Mouse (Mus musculus) ES-E14 (cell line): ENCODE data around the gene Spdye4c. TPM values are rescaled to one million over a fixed set of nuclear protein-coding genes. Genes with fewer than 3 reads are reported as not detected.

Experiments used
- DNase-seq: peaks from one replicate; pipeline ENCODE4 v3.0.0-alpha.2; 2013; ENCODE audit warnings: low read depth, low spot score
- H3K27ac ChIP-seq: 2 replicates; pipeline ENCODE4 v1.5.1; 2012; ENCODE audit warnings: low read depth, mild to moderate bottlenecking, low read length, moderate library complexity, mixed read lengths; ENCODE audit not compliant: poor library complexity, insufficient read depth, severe bottlenecking
- H3K36me3 ChIP-seq: 2 replicates; pipeline ENCODE4 v1.6.1; 2012; ENCODE audit warnings: mild to moderate bottlenecking, low read length, moderate library complexity, mixed read lengths; ENCODE audit not compliant: control insufficient read depth, poor library complexity, insufficient read depth, severe bottlenecking
- H3K4me1 ChIP-seq, 2 experiments: fragments of 150-350 bp in 1 of 2; sonication (generic) in 1 of 2; 2 replicates each; pipeline ENCODE4 v1.6.1; 2012; ENCODE audit warnings: low read length in 2 of 2, mild to moderate bottlenecking in 1 of 2, mixed read lengths in 1 of 2; ENCODE audit not compliant: control insufficient read depth in 2 of 2, insufficient read depth in 2 of 2, poor library complexity in 1 of 2
- H3K4me3 ChIP-seq, 2 experiments: fragments of 150-350 bp in 1 of 2; sonication (generic) in 1 of 2; 2 replicates each; pipeline ENCODE4 v1.5.1; 2012; ENCODE audit warnings: low read length in 2 of 2, low read depth in 1 of 2, mild to moderate bottlenecking in 1 of 2, mixed read lengths in 1 of 2; ENCODE audit not compliant: insufficient read depth in 1 of 2, poor library complexity in 1 of 2, severe bottlenecking in 1 of 2
- H3K9ac ChIP-seq: 2 replicates; pipeline ENCODE4 v1.6.1; 2012; ENCODE audit warnings: low read depth, mild to moderate bottlenecking, low read length, mixed read lengths; ENCODE audit not compliant: poor library complexity, insufficient read depth, severe bottlenecking
- H3K9me3 ChIP-seq: fragments of 150-350 bp; sonication (generic); 2 replicates; pipeline ENCODE4 v1.6.1; 2012; ENCODE audit warnings: low read depth, mild to moderate bottlenecking, low read length; ENCODE audit not compliant: control insufficient read depth, insufficient read depth
- CHD2 ChIP-seq: IDR thresholded peaks from 2 replicates; pipeline ENCODE4 v1.6.1; 2014; ENCODE audit warnings: mild to moderate bottlenecking, low read depth, low read length, inconsistent platforms
- HCFC1 ChIP-seq: IDR thresholded peaks from 2 replicates; pipeline ENCODE4 v1.6.1; 2012; ENCODE audit warnings: low read length, inconsistent platforms, borderline replicate concordance; ENCODE audit not compliant: insufficient read depth
- MAFK ChIP-seq: IDR thresholded peaks from 2 replicates; pipeline ENCODE4 v1.6.1; 2014; ENCODE audit warnings: mild to moderate bottlenecking, low read depth, low read length, inconsistent platforms; ENCODE audit not compliant: insufficient read depth
- ZC3H11A ChIP-seq: IDR thresholded peaks from 2 replicates; pipeline ENCODE4 v1.6.1; 2012; ENCODE audit warnings: low read depth, mild to moderate bottlenecking, inconsistent platforms, low read length, borderline replicate concordance
- ZNF384 ChIP-seq: IDR thresholded peaks from 2 replicates; pipeline ENCODE4 v1.6.1; 2012; ENCODE audit warnings: low read depth, low read length, inconsistent platforms
- in situ Hi-C, 2 experiments: fragments of 600-800 bp; cut with MboI; formaldehyde crosslinking; loops; one replicate each; pipeline ENCODE4 v1.15.1; 2025; ENCODE audit warnings: low sequenced_read_pairs in 2 of 2, inconsistent platforms in 1 of 2; ENCODE audit not compliant: unreplicated experiment in 2 of 2
- total RNA-seq: library from RNA; depleted of rRNA; stranded (reverse); fragments of 300-350 nt; gene quantifications from 2 replicates; pipeline ENCODE4 v1.2.3, GENCODE M21; 2012

The Spdye4c gene
- total RNA-seq, 1 experiment = not detected

DNA sequence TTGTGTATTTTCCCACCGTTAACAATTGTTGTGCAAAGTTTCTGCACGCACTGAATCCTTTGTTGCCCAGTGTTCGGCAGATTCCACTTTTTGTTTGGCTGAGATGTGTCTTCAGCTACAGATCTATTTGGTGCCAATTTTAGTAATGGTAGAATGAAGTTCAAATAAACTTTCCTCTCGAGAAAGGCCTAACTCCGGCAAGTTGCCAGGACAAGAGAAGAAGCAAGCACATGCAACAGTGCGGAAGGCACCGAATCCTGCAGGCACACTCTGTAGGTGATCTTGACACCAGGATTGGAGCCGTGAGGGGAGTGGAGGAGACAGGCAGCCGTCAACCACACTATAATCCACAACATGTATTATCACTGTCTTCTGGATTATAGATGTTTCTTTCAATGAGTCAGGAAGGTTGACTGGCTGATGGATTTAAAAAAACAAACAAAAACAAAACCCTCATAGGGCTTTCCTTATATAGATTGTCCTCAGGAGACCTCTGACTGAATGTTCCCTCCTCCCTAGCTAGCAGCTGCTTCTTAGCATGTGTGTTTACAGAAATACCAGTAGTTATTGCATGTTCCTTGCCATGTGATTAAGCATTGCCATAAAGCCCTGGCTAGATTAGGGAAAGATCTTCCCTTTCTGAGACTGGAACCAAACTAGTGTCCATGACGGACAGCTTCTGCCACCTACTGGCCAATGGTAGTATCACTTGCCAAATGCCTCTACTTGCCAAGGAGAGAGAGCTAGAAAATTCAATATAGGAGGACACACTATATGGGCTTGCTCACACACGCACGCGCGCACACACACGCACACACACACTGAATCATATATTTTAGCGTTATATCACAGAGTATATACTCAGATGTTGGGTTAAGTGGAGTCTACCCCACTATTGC lies 18.0 kb upstream of the Spdye4c start:
- no peaks in the 10 kb centered on the region for H3K36me3 ChIP-seq
- TF ChIP-seq ZC3H11A (peak; percentile 79), ZNF384 (no peak), CHD2 (no peak)
- H3K27ac ChIP-seq = no peak overlapping the region
- H3K4me3 ChIP-seq = no peak overlapping the region
- 0 out of 4 replicates have a peak, but pooled peaks cover 0 to 1% of the 10 kb centered on the region in 2 experiments for H3K4me1 ChIP-seq
- peak; percentile 50 for DNase-seq
- in situ Hi-C loops = no loop called here
- no peaks in the 10 kb centered on the region for H3K9me3 ChIP-seq
- no peak overlapping the region for H3K9ac ChIP-seq

DNA sequence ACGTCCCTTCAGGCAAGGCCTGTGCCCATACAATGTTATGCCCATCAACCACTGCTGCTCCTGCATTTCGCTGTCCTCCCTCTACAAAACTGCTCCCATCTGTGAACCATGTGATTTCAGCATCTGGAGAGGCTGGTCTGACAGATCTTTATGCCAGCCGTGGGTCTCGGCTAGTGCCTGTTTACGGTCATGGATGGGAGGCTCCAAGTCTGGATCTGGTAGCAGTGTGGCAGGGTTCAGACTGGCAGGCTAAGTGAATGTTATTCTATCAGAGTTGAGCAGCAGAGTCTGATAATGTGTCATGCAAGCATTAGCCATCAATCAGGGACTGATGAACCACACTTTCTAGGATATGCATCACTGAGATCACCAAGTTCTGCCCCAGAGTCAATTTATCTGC lies 8.1 kb upstream of the Spdye4c start:
- no peak overlapping the region for H3K4me3 ChIP-seq
- no peaks in the 10 kb centered on the region for H3K9me3 ChIP-seq
- TF ChIP-seq MAFK (no peak), ZC3H11A (no peak), HCFC1 (no peak), ZNF384 (no peak), CHD2 (no peak)
- H3K9ac ChIP-seq = no peak overlapping the region
- DNase-seq = no peak
- H3K36me3 ChIP-seq = no peaks in the 10 kb centered on the region
- in situ Hi-C loops = no loop called here
- no peak overlapping the region for H3K27ac ChIP-seq
- no peaks in the 10 kb centered on the region for H3K4me1 ChIP-seq

DNA sequence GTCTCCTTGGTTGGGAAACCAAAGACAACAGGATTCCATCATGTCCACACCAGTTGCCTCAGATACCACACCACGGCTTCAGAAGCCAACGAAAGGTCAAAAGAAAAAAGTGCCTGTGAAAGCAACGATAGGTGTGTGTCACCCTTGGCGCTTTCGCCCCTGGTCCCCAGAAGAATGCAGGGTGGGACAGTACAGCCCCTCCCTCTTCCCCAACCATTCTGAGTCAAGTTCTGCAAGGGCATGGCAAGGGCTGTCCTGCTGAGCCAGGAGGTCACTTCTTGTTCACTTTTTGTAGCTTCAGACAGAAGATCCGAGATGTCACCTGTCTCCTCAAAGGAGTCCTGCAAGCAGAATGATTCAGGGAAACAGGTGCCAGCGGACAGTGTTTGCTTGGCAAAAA lies 1.3 kb downstream of the Spdye4c start:
- no peak for TF ChIP-seq HCFC1
- no peak for TF ChIP-seq MAFK
- TF ChIP-seq ZNF384 = no peak
- TF ChIP-seq ZC3H11A = no peak
- in situ Hi-C loops = no loop called here
- DNase-seq = no peak
- no peak overlapping the region for H3K9ac ChIP-seq
- H3K36me3 ChIP-seq = no peaks in the 10 kb centered on the region
- peaks cover 2% of the 10 kb centered on the region in 2 experiments; a peak in 1 of 4 replicates for H3K4me1 ChIP-seq
- no peak overlapping the region for H3K4me3 ChIP-seq
- no peaks in the 10 kb centered on the region for H3K9me3 ChIP-seq
- H3K27ac ChIP-seq = no peak overlapping the region

DNA sequence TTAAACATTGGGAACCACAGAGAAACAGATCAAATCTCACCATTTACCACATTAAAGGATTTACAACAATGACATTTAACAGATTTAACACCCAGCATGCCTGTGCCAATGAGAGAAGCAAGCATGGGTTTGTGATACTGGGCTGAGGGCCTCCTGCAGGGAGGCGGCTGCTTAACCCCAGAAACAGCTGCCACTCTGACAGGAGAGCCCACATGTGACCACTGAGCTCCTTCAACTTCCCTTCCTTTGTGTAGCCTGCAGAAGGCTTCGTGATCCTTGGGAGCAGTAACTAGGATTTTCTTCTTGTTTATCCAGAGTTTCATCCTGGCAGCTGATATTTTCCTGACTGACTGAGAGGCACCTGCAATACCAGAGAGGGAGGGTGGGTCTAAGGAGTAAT lies 10.5 kb downstream of the Spdye4c start:
- H3K36me3 ChIP-seq = no peaks in the 10 kb centered on the region
- H3K27ac ChIP-seq = no peak overlapping the region
- H3K4me3 ChIP-seq = no peak overlapping the region
- no peak for DNase-seq
- no peaks in the 10 kb centered on the region for H3K4me1 ChIP-seq
- TF ChIP-seq CHD2 (no peak), MAFK (no peak), ZC3H11A (no peak), ZNF384 (no peak), HCFC1 (no peak)
- H3K9ac ChIP-seq = no peak overlapping the region
- no peaks in the 10 kb centered on the region; the same call in 1 of the 2 replicates for H3K9me3 ChIP-seq
- in situ Hi-C loops = no loop called here

DNA sequence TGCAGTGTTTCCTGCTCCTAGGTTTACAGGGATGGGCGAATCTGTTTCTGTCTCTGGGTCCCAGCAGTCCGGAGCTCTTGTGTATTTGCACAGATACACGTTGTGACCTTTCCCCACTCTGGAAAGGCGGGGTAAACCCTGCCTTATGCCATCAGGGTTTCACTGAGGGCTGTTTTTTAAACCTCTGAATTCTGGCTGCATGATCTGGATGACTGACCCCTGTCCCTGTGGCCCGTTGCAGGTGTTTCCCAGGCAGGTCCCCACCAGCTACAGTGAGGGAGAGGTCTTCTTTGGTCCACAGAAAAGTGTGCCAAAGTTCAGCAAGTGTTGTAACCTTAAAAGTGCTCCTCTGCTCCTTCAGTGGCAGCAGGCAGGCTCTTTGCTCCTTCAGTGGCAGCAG lies 18.3 kb downstream of the Spdye4c start:
- in situ Hi-C loops = no loop called here
- Histone ChIP-seq H3K36me3 (peaks cover 18% of the 10 kb centered on the region), H3K27ac (no peak overlapping the region), H3K9me3 (no peaks in the 10 kb centered on the region), H3K4me3 (no peak overlapping the region), H3K9ac (no peak overlapping the region), H3K4me1 (no peaks in the 10 kb centered on the region)
- no peak for TF ChIP-seq CHD2
- no peak for TF ChIP-seq ZC3H11A
- TF ChIP-seq HCFC1 = no peak
- DNase-seq = no peak
